Mouse (Mus musculus) central nervous system, embryonic 14 days (tissue): ENCODE measurements around the gene Ppp1cb. TPM values are rescaled to one million over a fixed set of nuclear protein-coding genes. Genes with fewer than 3 reads are reported as not detected.

Experiments used
- polyA plus RNA-seq: library from polyadenylated mRNA; depleted of rRNA; stranded (reverse); fragments of >200 nt; gene quantifications from 2 replicates; pipeline ENCODE4 v1.2.3, GENCODE M21; 2012; rRNA removed

Ppp1cb gene
- 171 and 181 TPM in 2 replicates for polyA plus RNA-seq

GRCm38 (mm10) chr5:32458408-32459143 lies at the start of gene Ppp1cb:
Gene Ppp1cb, plus strand, starts transcription at chr5:32458843.

Other genes starting within 250 kb of the Ppp1cb start
- gene Plb1, start 226.1 kb upstream of the Ppp1cb start, polyA plus RNA-seq = 0.14 and 0.17 TPM in 2 replicates
- gene Yes1, start 152.3 kb downstream of the Ppp1cb start, polyA plus RNA-seq = 10.2 and 10.6 TPM in 2 replicates